Mouse (Mus musculus) myocyte (in vitro differentiated cells): ENCODE results near the gene Adamts15. TPM values are rescaled to one million over a fixed set of nuclear protein-coding genes. Genes with fewer than 3 reads are reported as not detected.

ENCODE experiments used
- H3K27me3 ChIP-seq: one replicate; pipeline ENCODE4 v1.6.1; 2011; ENCODE audit not compliant: control insufficient read depth, insufficient read depth, insufficient read length
- H3K36me3 ChIP-seq: one replicate; pipeline ENCODE4 v1.6.1; 2011; ENCODE audit not compliant: control insufficient read depth, insufficient read depth
- H3K4me2 ChIP-seq: one replicate; pipeline ENCODE4 v1.6.1; 2011; ENCODE audit warnings: low read depth, control low read depth
- H3K4me3 ChIP-seq: one replicate; pipeline ENCODE4 v1.5.1; 2011; ENCODE audit warnings: mild to moderate bottlenecking, control low read depth, moderate library complexity
- H3K79me2 ChIP-seq: one replicate; pipeline ENCODE4 v1.6.1; 2011; ENCODE audit not compliant: control insufficient read depth, insufficient read depth
- H3ac ChIP-seq: one replicate; pipeline ENCODE4 v1.6.1; 2011; ENCODE audit not compliant: control insufficient read depth, insufficient read length
- CEBPB ChIP-seq: IDR thresholded peaks from 2 replicates; pipeline ENCODE4 v1.6.1; 2011; ENCODE audit warnings: mild to moderate bottlenecking, moderate library complexity; ENCODE audit not compliant: poor library complexity, insufficient read depth, severe bottlenecking
- E2F4 ChIP-seq: IDR thresholded peaks from one replicate; pipeline ENCODE4 v1.6.1; 2011; ENCODE audit warnings: mild to moderate bottlenecking, control low read depth, moderate library complexity; ENCODE audit not compliant: insufficient read depth
- MAX ChIP-seq: IDR thresholded peaks from one replicate; pipeline ENCODE4 v1.6.1; 2011; ENCODE audit warnings: low read depth, mild to moderate bottlenecking, control low read depth
- MYOD1 ChIP-seq, 3 experiments: IDR thresholded peaks; one replicate each; pipeline ENCODE4 v1.6.1; 2011; ENCODE audit warnings: control low read depth in 2 of 3, low read depth in 2 of 3, mild to moderate bottlenecking in 2 of 3, moderate library complexity in 1 of 3; ENCODE audit not compliant: insufficient read length in 2 of 3, control insufficient read depth in 1 of 3
- MYOG ChIP-seq, 3 experiments: IDR thresholded peaks; one replicate each; pipeline ENCODE4 v1.6.1; 2011; ENCODE audit warnings: control low read depth in 2 of 3, low read depth in 2 of 3, mild to moderate bottlenecking in 2 of 3; ENCODE audit not compliant: insufficient read length in 2 of 3, control insufficient read depth in 1 of 3, insufficient read depth in 1 of 3
- POLR2A ChIP-seq: IDR thresholded peaks from one replicate; pipeline ENCODE4 v1.6.1; 2011; ENCODE audit warnings: low read depth, mild to moderate bottlenecking, control low read depth, moderate library complexity; ENCODE audit not compliant: insufficient read length
- POLR2AphosphoS2 ChIP-seq: IDR thresholded peaks from one replicate; pipeline ENCODE4 v1.6.1; 2011; ENCODE audit warnings: low read depth, control low read depth; ENCODE audit not compliant: insufficient read length
- REST ChIP-seq: IDR thresholded peaks from one replicate; pipeline ENCODE4 v1.6.1; 2011; ENCODE audit warnings: mild to moderate bottlenecking, control low read depth, moderate library complexity; ENCODE audit not compliant: insufficient read depth, insufficient read length
- SRF ChIP-seq: IDR thresholded peaks from one replicate; pipeline ENCODE4 v1.6.1; 2011; ENCODE audit warnings: low read depth; ENCODE audit not compliant: control insufficient read depth, insufficient read length
- TCF12 ChIP-seq: IDR thresholded peaks from one replicate; pipeline ENCODE4 v1.6.1; 2011; ENCODE audit warnings: mild to moderate bottlenecking, control low read depth; ENCODE audit not compliant: poor library complexity, insufficient read depth, severe bottlenecking
- TCF3 ChIP-seq: IDR thresholded peaks from one replicate; pipeline ENCODE4 v1.6.1; 2011; ENCODE audit warnings: low read depth, control low read depth; ENCODE audit not compliant: insufficient read length
- USF1 ChIP-seq: IDR thresholded peaks from one replicate; pipeline ENCODE4 v1.6.1; 2011; ENCODE audit warnings: low read depth, mild to moderate bottlenecking, control low read depth, moderate library complexity
- polyA plus RNA-seq: library from polyadenylated mRNA; unstranded; fragments of >200 nt; fragmentation: generic; extraction: Trizol; gene quantifications from one replicate; pipeline ENCODE4 v1.2.1, GENCODE M21; 2012; ENCODE audit warnings: missing spikeins

The Adamts15 gene
- polyA plus RNA-seq, 1 experiment, result not detected

DNA sequence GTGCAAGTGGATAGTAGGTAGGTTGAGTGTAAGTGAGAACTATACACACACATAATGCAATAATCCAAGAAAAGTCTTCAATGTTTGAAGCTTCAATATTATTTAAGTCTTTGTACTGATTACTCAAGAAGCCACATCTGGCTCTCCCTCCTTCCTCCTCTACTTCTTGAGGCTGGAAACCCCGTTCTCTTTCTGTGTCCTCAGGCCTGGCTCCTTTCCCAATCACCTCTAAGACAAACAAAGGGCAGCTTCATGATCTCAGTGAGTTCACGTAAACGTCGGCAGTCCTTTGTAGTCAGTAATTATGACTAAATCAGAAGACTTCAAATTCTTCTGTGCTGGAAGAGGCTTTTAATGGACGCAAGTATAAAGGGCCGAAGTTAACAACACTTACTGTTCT lies 12.6 kb upstream of the Adamts15 start:
- no peaks in the 10 kb centered on the region for H3K36me3 ChIP-seq
- peaks cover 20% of the 10 kb centered on the region for H3K27me3 ChIP-seq
- TF ChIP-seq USF1 (no peak), SRF (no peak), POLR2AphosphoS2 (no peak), MYOG (IDR thresholded peaks at IDR 0.05; ENCODE audit: control insufficient read depth in 1 of 3, insufficient read depth in 1 of 3, insufficient read length in 2 of 3, low read depth in 2 of 3) (no peak), POLR2A (no peak), MYOD1 (IDR thresholded peaks at IDR 0.05; ENCODE audit: control insufficient read depth in 1 of 3, insufficient read length in 2 of 3, low read depth in 2 of 3) (no peak), MAX (no peak), TCF3 (no peak), TCF12 (no peak), REST (no peak), CEBPB (no peak), E2F4 (no peak)
- H3K4me2 ChIP-seq, result no peak overlapping the region
- no peak overlapping the region for H3ac ChIP-seq
- no peak overlapping the region for H3K4me3 ChIP-seq
- H3K79me2 ChIP-seq, result no peaks in the 10 kb centered on the region

GRCm38 (mm10) chr9:30932346-30932745 lies 10.1 kb upstream of the Adamts15 start:
- Histone ChIP-seq H3K36me3 (no peaks in the 10 kb centered on the region), H3K4me2 (no peak overlapping the region), H3K27me3 (peaks cover 20% of the 10 kb centered on the region), H3ac (no peak overlapping the region), H3K79me2 (no peaks in the 10 kb centered on the region), H3K4me3 (no peak overlapping the region)
- no peak for TF ChIP-seq TCF3
- no peak for TF ChIP-seq SRF
- no peak for TF ChIP-seq E2F4
- no peak for TF ChIP-seq POLR2AphosphoS2
- TF ChIP-seq REST, result no peak
- TF ChIP-seq MYOG (IDR thresholded peaks at IDR 0.05; ENCODE audit: control insufficient read depth in 1 of 3, insufficient read depth in 1 of 3, insufficient read length in 2 of 3, low read depth in 2 of 3), result no peak
- no peak for TF ChIP-seq MYOD1 (IDR thresholded peaks at IDR 0.05; ENCODE audit: control insufficient read depth in 1 of 3, insufficient read length in 2 of 3, low read depth in 2 of 3)
- no peak for TF ChIP-seq TCF12
- TF ChIP-seq POLR2A, result no peak
- no peak for TF ChIP-seq CEBPB
- no peak for TF ChIP-seq MAX
- no peak for TF ChIP-seq USF1

DNA sequence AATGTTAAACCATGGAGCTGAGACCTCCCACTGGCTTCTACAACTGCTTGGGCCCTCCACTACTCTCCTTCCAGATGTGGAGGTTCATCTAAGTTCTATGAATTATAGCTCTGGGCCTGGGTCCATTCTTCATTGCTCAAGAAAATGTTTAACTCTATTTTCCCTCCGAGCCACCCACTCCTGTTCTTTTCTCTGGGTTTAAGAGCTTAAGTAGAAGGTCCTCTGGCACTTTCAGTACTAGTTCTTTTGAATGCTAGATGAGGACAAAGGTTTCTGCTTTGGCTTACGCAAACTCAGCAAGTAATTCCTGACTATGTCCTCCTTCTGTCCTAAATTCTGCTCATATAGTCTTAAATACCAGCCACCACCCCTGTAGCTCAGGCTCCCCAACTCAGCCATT lies 6.5 kb upstream of the Adamts15 start:
- TF ChIP-seq TCF3, result no peak
- TF ChIP-seq CEBPB, result no peak
- TF ChIP-seq TCF12, result no peak
- no peak for TF ChIP-seq E2F4
- no peak for TF ChIP-seq SRF
- no peak for TF ChIP-seq USF1
- TF ChIP-seq MYOD1 (IDR thresholded peaks at IDR 0.05; ENCODE audit: control insufficient read depth in 1 of 3, insufficient read length in 2 of 3, low read depth in 2 of 3), result no peak
- no peak for TF ChIP-seq MAX
- no peak for TF ChIP-seq MYOG (IDR thresholded peaks at IDR 0.05; ENCODE audit: control insufficient read depth in 1 of 3, insufficient read depth in 1 of 3, insufficient read length in 2 of 3, low read depth in 2 of 3)
- no peak for TF ChIP-seq POLR2AphosphoS2
- TF ChIP-seq REST, result no peak
- no peak for TF ChIP-seq POLR2A
- Histone ChIP-seq H3K4me2 (no peak overlapping the region), H3K36me3 (no peaks in the 10 kb centered on the region), H3K79me2 (no peaks in the 10 kb centered on the region), H3K4me3 (no peak overlapping the region), H3ac (no peak overlapping the region), H3K27me3 (peaks cover 11% of the 10 kb centered on the region)

- Histone ChIP-seq H3K4me2 (no peak overlapping the region), H3ac (no peak overlapping the region), H3K79me2 (no peaks in the 10 kb centered on the region), H3K4me3 (no peak overlapping the region), H3K36me3 (no peaks in the 10 kb centered on the region), H3K27me3 (no peaks in the 10 kb centered on the region)
- TF ChIP-seq USF1 (no peak), CEBPB (no peak), SRF (no peak), TCF3 (no peak), POLR2AphosphoS2 (no peak), TCF12 (no peak), E2F4 (no peak), MYOG (IDR thresholded peaks at IDR 0.05; ENCODE audit: control insufficient read depth in 1 of 3, insufficient read depth in 1 of 3, insufficient read length in 2 of 3, low read depth in 2 of 3) (no peak), REST (no peak), POLR2A (no peak), MAX (no peak), MYOD1 (IDR thresholded peaks at IDR 0.05; ENCODE audit: control insufficient read depth in 1 of 3, insufficient read length in 2 of 3, low read depth in 2 of 3) (no peak)
These were observed 770 bp downstream of the Adamts15 start for GRCm38 (mm10) chr9:30921261-30922103.
